8 mouse cellular contexts compared by ENCODE assay signal in the genomic region with DNA sequence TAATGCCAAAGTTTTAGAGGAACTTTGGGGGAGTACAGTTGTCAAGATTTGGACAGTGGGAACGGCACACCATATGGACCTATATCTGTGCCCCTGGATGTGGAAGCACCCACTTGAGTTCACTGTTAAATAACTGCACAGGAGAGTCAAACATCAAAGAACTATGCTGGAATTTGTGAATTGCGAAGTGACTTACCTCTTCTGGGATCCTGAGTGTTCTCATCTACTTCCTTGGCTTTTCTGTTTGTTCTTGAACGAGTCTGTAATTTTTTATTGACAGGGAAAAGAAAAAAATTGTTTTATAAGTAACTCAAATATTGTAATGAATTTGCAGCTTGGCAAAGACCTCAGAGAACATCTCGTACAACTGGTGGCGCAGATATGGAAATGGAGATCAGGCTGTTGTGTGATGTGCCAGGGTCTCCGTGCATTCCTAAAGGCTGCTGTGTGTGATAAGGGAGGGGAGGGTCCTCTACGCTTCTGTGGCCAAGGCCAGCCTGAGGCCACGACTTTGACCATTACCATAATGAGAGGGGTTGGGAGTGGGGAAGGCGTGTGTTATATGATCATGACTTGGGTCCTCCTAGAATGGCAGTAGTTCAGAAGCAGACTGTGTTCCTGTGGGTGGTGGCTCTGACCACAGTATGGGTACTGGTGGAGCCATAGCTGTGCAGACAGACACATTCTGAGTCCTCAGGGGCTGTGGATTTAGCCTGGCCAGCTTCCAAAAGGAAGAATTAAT. TPM values are rescaled to one million over a fixed set of nuclear protein-coding genes. Genes with fewer than 3 reads are reported as not detected.
A peak's percentile ranks its signal among the peaks of the same experiment; 100 is the strongest.
DNase-seq lines count a peak whose midpoint lies in the region; ATAC-seq and TF ChIP-seq lines count a peak whose summit lies in the region.

No protein-coding gene starts in this region.

- H3K9me3 ChIP-seq in lung, embryonic 16.5 days (ENCODE audit: control insufficient read depth, low read length), result no peaks in the 10 kb centered on the region

- no peaks in the 10 kb centered on the region for H3K36me3 ChIP-seq in testis, adult 2 months (ENCODE audit: control insufficient read depth, insufficient read depth, low read length)
- no peaks in the 10 kb centered on the region for H3K36me3 ChIP-seq in lung, embryonic 16.5 days (ENCODE audit: control insufficient read depth, insufficient read depth, low read length)

- H3K4me1 ChIP-seq in cerebellum, adult 2 months (ENCODE audit: control insufficient read depth, insufficient read depth, low read length), result no peaks in the 10 kb centered on the region
- peaks cover 8% of the 10 kb centered on the region for H3K4me1 ChIP-seq in testis, adult 2 months (ENCODE audit: control insufficient read depth, insufficient read depth, low read length)
- H3K4me1 ChIP-seq in lung, embryonic 16.5 days (replicated peaks; ENCODE audit: control insufficient read depth, insufficient read depth, low read length), result peaks cover 25% of the 10 kb centered on the region

- no peak for ATAC-seq in lung, embryonic 16.5 days (ENCODE audit: low read depth)

- 76% methylated on average over 9 of the region's 9 CpGs for WGBS in cerebellum, adult 2 months
- WGBS in lung, embryonic 16.5 days, result 49% methylated on average over 9 of the region's 9 CpGs

- DNase-seq in cerebellum, adult 11-12 months, result peak; percentile 48
- DNase-seq in cerebellum, adult 2 months, result no peak
- no peak for DNase-seq in testis, postnatal 10 days (ENCODE audit: low spot score)
- DNase-seq in Muller cell, postnatal 12 days (ENCODE audit: inconsistent ontology term), result no peak
- no peak for DNase-seq in right cerebral cortex, adult 18-20 months
- DNase-seq in gastrocnemius, postnatal 25 days, result no peak

- H3K4me3 ChIP-seq in cerebellum, adult 2 months (replicated peaks; ENCODE audit: insufficient read depth, low read depth, low read length), result no peak overlapping the region
- peak overlapping the region; percentile 98 for H3K4me3 ChIP-seq in testis, adult 2 months (ENCODE audit: control insufficient read depth, low read depth, low read length)
- H3K4me3 ChIP-seq in lung, embryonic 16.5 days (ENCODE audit: low read length), result peak overlapping the region; percentile 67

- H3K27me3 ChIP-seq in cerebellum, adult 2 months (ENCODE audit: control insufficient read depth, insufficient read depth, low read length), result no peaks in the 10 kb centered on the region
- H3K27me3 ChIP-seq in testis, adult 2 months (ENCODE audit: control insufficient read depth, insufficient read depth, low read length), result no peaks in the 10 kb centered on the region
- H3K27me3 ChIP-seq in lung, embryonic 16.5 days (ENCODE audit: control insufficient read depth, insufficient read depth, low read depth, low read length), result no peaks in the 10 kb centered on the region

- peak overlapping the region; percentile 96 for H3K4me2 ChIP-seq in lung, embryonic 16.5 days (ENCODE audit: low read depth, low read length)

- H3K27ac ChIP-seq in cerebellum, adult 2 months (ENCODE audit: insufficient read depth, low read length), result no peak overlapping the region
- H3K27ac ChIP-seq in testis, adult 2 months (ENCODE audit: control insufficient read depth, insufficient read depth, low read depth, low read length), result peak overlapping the region; percentile 92; the same call in 1 of the 2 replicates
- H3K27ac ChIP-seq in lung, embryonic 16.5 days (ENCODE audit: low read length), result peak overlapping the region; percentile 64

- TF ChIP-seq CTCF in cerebellum, adult 2 months (IDR thresholded peaks at IDR 0.05; ENCODE audit: borderline replicate concordance, insufficient read depth, low read depth, low read length), result no peak
- no peak for TF ChIP-seq CTCF in testis, adult 2 months (IDR thresholded peaks at IDR 0.05; ENCODE audit: control insufficient read depth, insufficient read depth, insufficient replicate concordance, low read depth, low read length)

- no peak overlapping the region; the same call in 1 of the 2 replicates for H3K9ac ChIP-seq in lung, embryonic 16.5 days (ENCODE audit: low read length)

- TF ChIP-seq POLR2A in cerebellum, adult 2 months (IDR thresholded peaks at IDR 0.05; ENCODE audit: borderline replicate concordance, insufficient read depth, low read length), result no peak
- TF ChIP-seq POLR2A in testis, adult 2 months (IDR thresholded peaks at IDR 0.05; ENCODE audit: control insufficient read depth, low read depth, low read length), result no peak

RNA-seq across cellular contexts. Expression of a gene that starts 1.2 kb away (rescaled TPM):
- 17.5 and 20.1 TPM in 2 replicates for polyA plus RNA-seq in cerebellum, adult 2 months (2012; rRNA removed)
- 41.2 and 53.3 TPM in 2 replicates for polyA plus RNA-seq in testis, adult 2 months (2012; rRNA removed)
- 11.9 and 13.0 TPM in 2 replicates for polyA plus RNA-seq in lung, embryonic 16.5 days (2015; fragmentation: Nextera tagmentation; extraction: Ambion mirVana)
- 10 to 100 TPM; 20.4 to 32.4 TPM for total RNA-seq in gastrocnemius, postnatal 25 days (2021)

RNA-seq across cellular contexts. Expression of a gene that starts 7.0 kb away (rescaled TPM):
- polyA plus RNA-seq in cerebellum, adult 2 months (2012; rRNA removed), result 0.47 and 0.48 TPM in 2 replicates
- 0.35 and 0.88 TPM in 2 replicates for polyA plus RNA-seq in testis, adult 2 months (2012; rRNA removed)
- not detected in 2 replicates for polyA plus RNA-seq in lung, embryonic 16.5 days (2015; fragmentation: Nextera tagmentation; extraction: Ambion mirVana)
- under 1 TPM; 0.23 to 0.24 TPM for total RNA-seq in gastrocnemius, postnatal 25 days (2021)

RNA-seq across cellular contexts. Expression of a gene that starts 39.4 kb away (rescaled TPM):
- 11.3 and 14.1 TPM in 2 replicates for polyA plus RNA-seq in cerebellum, adult 2 months (2012; rRNA removed)
- 3.4 and 4.9 TPM in 2 replicates for polyA plus RNA-seq in testis, adult 2 months (2012; rRNA removed)
- 1.3 and 1.5 TPM in 2 replicates for polyA plus RNA-seq in lung, embryonic 16.5 days (2015; fragmentation: Nextera tagmentation; extraction: Ambion mirVana)
- total RNA-seq in gastrocnemius, postnatal 25 days (2021), result 1 to 10 TPM; 1.6 to 3.5 TPM

RNA-seq across cellular contexts. Expression of a gene that starts 45.6 kb away (rescaled TPM):
- 75.0 and 79.8 TPM in 2 replicates for polyA plus RNA-seq in cerebellum, adult 2 months (2012; rRNA removed)
- 21.0 and 22.7 TPM in 2 replicates for polyA plus RNA-seq in testis, adult 2 months (2012; rRNA removed)
- polyA plus RNA-seq in lung, embryonic 16.5 days (2015; fragmentation: Nextera tagmentation; extraction: Ambion mirVana), result 120 and 126 TPM in 2 replicates
- 10 to 100 TPM; 12.9 to 21.6 TPM for total RNA-seq in gastrocnemius, postnatal 25 days (2021)

RNA-seq across cellular contexts. Expression of a gene that starts 56.4 kb away (rescaled TPM):
- polyA plus RNA-seq in cerebellum, adult 2 months (2012; rRNA removed), result 672 and 690 TPM in 2 replicates
- polyA plus RNA-seq in testis, adult 2 months (2012; rRNA removed), result 432 and 464 TPM in 2 replicates
- polyA plus RNA-seq in lung, embryonic 16.5 days (2015; fragmentation: Nextera tagmentation; extraction: Ambion mirVana), result 397 and 421 TPM in 2 replicates
- total RNA-seq in gastrocnemius, postnatal 25 days (2021), result 1,000 to 10,000 TPM; 1,091 to 1,107 TPM
